Mouse (Mus musculus) lung, postnatal 0 days (tissue): ENCODE results near the gene Sun2.

Experiments
- CTCF ChIP-seq: IDR thresholded peaks from 2 replicates; pipeline ENCODE4 v1.5.1; 2016; ENCODE audit warnings: antibody characterized with exemption, mild to moderate bottlenecking
- EP300 ChIP-seq: IDR thresholded peaks from 2 replicates; pipeline ENCODE4 v1.6.1; 2016; ENCODE audit warnings: antibody characterized with exemption, mild to moderate bottlenecking, control low read depth

GRCm38 (mm10) chr15:79693740-79694139 is 48.6 kb downstream of the Sun2 start:
- TF ChIP-seq EP300 = no peak
- no peak for TF ChIP-seq CTCF
